Mouse (Mus musculus) forebrain, embryonic 13.5 days (tissue): Measurements from ENCODE around the gene Mapkap1. TPM values are rescaled to one million over a fixed set of nuclear protein-coding genes. Genes with fewer than 3 reads are reported as not detected.
A peak's percentile ranks its signal among the peaks of the same experiment; 100 is the strongest.

ENCODE experiments used
- ATAC-seq: fragments of 200-750 bp; cut with Nextera tagmentation; 2 replicates; pipeline ENCODE4 v1.8.0; 2017
- H3K27ac ChIP-seq: fragments of 300-500 bp; sonication (generic); 2 replicates; pipeline ENCODE4 v1.5.1; 2015; ENCODE audit warnings: inconsistent platforms, mild to moderate bottlenecking, moderate library complexity
- H3K27me3 ChIP-seq: fragments of 300-500 bp; sonication (generic); 2 replicates; pipeline ENCODE4 v1.6.1; 2015; ENCODE audit warnings: mild to moderate bottlenecking, inconsistent platforms
- H3K36me3 ChIP-seq: fragments of 300-500 bp; sonication (generic); 2 replicates; pipeline ENCODE4 v1.6.1; 2015; ENCODE audit warnings: mild to moderate bottlenecking, inconsistent platforms; ENCODE audit not compliant: poor library complexity, severe bottlenecking
- H3K4me1 ChIP-seq: fragments of 300-500 bp; sonication (generic); 2 replicates; pipeline ENCODE4 v1.6.1; 2015; ENCODE audit warnings: inconsistent platforms
- H3K4me2 ChIP-seq: fragments of 300-500 bp; sonication (generic); 2 replicates; pipeline ENCODE4 v1.6.1; 2015; ENCODE audit warnings: inconsistent platforms, mild to moderate bottlenecking, moderate library complexity
- H3K4me3 ChIP-seq: fragments of 300-500 bp; sonication (generic); 2 replicates; pipeline ENCODE4 v1.5.1; 2015; ENCODE audit warnings: mild to moderate bottlenecking, inconsistent platforms
- H3K9ac ChIP-seq: fragments of 300-500 bp; sonication (generic); 2 replicates; pipeline ENCODE4 v1.6.1; 2015; ENCODE audit warnings: mild to moderate bottlenecking, inconsistent platforms
- H3K9me3 ChIP-seq: fragments of 300-500 bp; sonication (generic); replicated peaks from 2 replicates; pipeline ENCODE4 v1.6.1; 2016; ENCODE audit warnings: inconsistent platforms
- WGBS: fragments of 180-500 bp; shearing (Covaris S2); methylation state at CpG from one replicate; pipeline ENCODE4 v1.1.7; 2015; 5-methylcytosine and 5-hydroxymethylcytosine counted together
- polyA plus RNA-seq: library from polyadenylated mRNA; unstranded; fragments of >200 nt; fragmentation: Nextera tagmentation; extraction: Ambion mirVana; gene quantifications from 2 replicates; pipeline ENCODE4 v1.2.1, GENCODE M21; 2015

Gene Mapkap1
- polyA plus RNA-seq, 1 experiment from 2014 or later, result 97.8 TPM

DNA sequence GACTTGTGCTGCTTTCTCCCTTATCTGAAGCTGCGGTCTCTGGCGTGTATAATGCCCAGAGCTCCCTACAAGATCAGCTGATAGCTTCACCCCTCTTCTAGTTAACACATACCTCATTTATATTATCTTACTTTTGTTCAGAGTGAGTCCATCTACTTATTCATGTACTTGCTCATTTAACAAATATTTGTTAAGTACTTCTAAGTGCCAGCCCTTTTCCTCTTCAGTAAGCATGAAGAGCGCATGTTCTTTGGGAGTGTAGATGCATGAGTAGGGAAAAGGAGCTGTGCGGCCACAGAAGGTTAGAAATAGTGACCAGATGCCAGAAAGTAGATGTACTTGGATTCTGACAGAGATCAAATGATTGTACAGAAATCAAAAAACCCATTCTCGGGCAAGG, 108.7 kb downstream of the Mapkap1 start:
- no peaks in the 10 kb centered on the region for H3K27me3 ChIP-seq
- no peaks in the 10 kb centered on the region for H3K9me3 ChIP-seq
- no peaks in the 10 kb centered on the region for H3K4me1 ChIP-seq
- no peaks in the 10 kb centered on the region for H3K36me3 ChIP-seq
- H3K4me2 ChIP-seq, result no peak overlapping the region
- WGBS, result 96% methylated on average over 5 of the region's 5 CpGs
- no peak for ATAC-seq
- H3K4me3 ChIP-seq, result no peak overlapping the region
- no peak overlapping the region for H3K9ac ChIP-seq
- H3K27ac ChIP-seq, result no peak overlapping the region

DNA sequence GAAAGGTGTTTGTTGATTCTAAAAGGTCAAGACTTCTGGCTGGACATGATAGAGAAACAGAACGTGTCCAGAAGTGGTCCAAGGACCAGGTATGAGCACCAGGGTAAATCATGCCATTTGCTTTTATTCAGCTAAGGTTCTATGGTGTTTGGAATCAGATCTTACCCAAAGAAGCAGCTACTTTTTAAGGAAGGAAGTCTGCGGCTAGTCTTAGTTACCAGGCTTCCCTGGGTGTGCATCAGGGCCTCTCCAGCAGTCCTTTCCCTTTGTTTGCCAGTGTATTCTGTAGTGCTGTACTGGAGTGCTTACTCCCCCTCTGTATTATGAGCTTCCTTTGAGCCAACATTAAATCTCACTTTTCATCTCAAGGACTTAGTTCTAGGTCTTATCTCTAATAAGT, 111.5 kb downstream of the Mapkap1 start:
- no peak overlapping the region for H3K27ac ChIP-seq
- H3K36me3 ChIP-seq, result no peaks in the 10 kb centered on the region
- no peak for ATAC-seq
- H3K4me3 ChIP-seq, result no peak overlapping the region
- WGBS, result 82% methylated on average over 2 of the region's 2 CpGs
- no peak overlapping the region for H3K4me2 ChIP-seq
- no peaks in the 10 kb centered on the region for H3K4me1 ChIP-seq
- no peaks in the 10 kb centered on the region for H3K9me3 ChIP-seq
- no peak overlapping the region for H3K9ac ChIP-seq
- H3K27me3 ChIP-seq, result no peaks in the 10 kb centered on the region

DNA sequence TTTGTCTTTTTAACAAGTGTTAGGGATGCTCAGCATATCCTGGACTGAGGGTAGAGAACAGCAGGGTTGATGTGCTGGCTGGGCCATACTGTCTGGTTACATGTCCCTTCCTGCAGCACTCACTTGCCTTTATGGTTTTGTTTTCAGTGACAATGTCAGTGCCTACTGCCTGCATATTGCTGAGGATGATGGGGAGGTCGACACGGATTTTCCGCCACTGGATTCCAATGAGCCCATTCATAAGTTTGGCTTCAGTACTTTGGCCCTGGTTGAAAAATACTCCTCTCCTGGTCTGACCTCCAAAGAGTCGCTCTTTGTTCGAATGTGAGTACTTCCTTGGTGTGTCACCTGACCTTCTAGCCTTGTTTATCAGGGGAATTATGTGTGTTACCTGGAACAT, 112.0 kb downstream of the Mapkap1 start:
- no peaks in the 10 kb centered on the region for H3K4me1 ChIP-seq
- no peak overlapping the region for H3K4me2 ChIP-seq
- ATAC-seq, result no peak
- H3K36me3 ChIP-seq, result no peaks in the 10 kb centered on the region
- no peaks in the 10 kb centered on the region for H3K9me3 ChIP-seq
- 81% methylated on average over 5 of the region's 5 CpGs for WGBS
- no peak overlapping the region for H3K27ac ChIP-seq
- no peak overlapping the region for H3K9ac ChIP-seq
- no peak overlapping the region for H3K4me3 ChIP-seq
- H3K27me3 ChIP-seq, result no peaks in the 10 kb centered on the region

DNA sequence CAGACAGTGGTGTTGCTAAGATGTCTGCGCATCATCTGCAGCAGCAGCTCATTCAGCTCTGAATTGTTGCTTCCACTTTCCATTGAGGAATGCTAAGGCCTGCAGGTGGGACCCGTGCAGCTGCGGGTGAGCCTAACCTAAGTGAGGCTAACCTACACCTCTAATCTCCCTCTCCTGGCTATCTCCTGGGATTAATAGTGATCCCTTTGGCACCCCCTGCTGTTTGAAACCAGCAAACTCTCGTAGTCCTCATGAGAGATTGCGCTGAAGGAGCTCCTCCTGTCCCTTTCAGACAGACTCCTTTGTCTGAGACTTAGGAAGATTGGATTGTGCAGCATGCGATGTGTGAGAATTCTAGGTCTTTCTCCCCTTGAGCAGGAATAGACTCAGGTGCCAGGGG, 113.0 kb downstream of the Mapkap1 start:
- no peak overlapping the region for H3K4me2 ChIP-seq
- no peaks in the 10 kb centered on the region for H3K36me3 ChIP-seq
- no peaks in the 10 kb centered on the region for H3K9me3 ChIP-seq
- no peaks in the 10 kb centered on the region for H3K27me3 ChIP-seq
- no peaks in the 10 kb centered on the region for H3K4me1 ChIP-seq
- no peak overlapping the region for H3K9ac ChIP-seq
- 24% methylated on average over 6 of the region's 6 CpGs for WGBS
- ATAC-seq, result peak; percentile 53; the same call in 1 of the 2 replicates
- no peak overlapping the region for H3K27ac ChIP-seq
- no peak overlapping the region for H3K4me3 ChIP-seq

DNA sequence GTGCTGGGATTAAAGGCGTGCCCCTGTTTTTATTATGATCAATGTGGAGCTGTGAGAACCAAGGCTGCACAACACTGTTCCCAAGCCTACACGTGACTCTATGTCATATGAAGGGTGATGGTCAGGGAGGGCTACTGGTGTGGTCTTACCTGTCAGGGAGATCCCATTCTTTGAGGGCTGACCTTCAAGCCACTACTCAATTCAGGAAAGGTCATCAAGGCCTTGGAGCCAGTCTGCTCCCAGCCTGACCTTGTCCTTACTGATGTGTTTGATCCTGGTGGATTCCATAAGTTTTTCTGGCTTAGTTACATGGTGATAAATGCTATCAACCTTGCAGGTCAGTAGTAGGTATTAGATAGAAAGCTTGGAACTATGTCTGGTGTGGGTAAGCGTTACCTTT, 114.8 kb downstream of the Mapkap1 start:
- ATAC-seq, result no peak
- H3K27ac ChIP-seq, result no peak overlapping the region
- no peaks in the 10 kb centered on the region for H3K36me3 ChIP-seq
- no peaks in the 10 kb centered on the region for H3K9me3 ChIP-seq
- no peak overlapping the region for H3K9ac ChIP-seq
- H3K4me2 ChIP-seq, result no peak overlapping the region
- peaks cover 5% of the 10 kb centered on the region for H3K4me1 ChIP-seq
- WGBS, result 93% methylated on average over 3 of the region's 3 CpGs
- H3K27me3 ChIP-seq, result no peaks in the 10 kb centered on the region
- no peak overlapping the region for H3K4me3 ChIP-seq

DNA sequence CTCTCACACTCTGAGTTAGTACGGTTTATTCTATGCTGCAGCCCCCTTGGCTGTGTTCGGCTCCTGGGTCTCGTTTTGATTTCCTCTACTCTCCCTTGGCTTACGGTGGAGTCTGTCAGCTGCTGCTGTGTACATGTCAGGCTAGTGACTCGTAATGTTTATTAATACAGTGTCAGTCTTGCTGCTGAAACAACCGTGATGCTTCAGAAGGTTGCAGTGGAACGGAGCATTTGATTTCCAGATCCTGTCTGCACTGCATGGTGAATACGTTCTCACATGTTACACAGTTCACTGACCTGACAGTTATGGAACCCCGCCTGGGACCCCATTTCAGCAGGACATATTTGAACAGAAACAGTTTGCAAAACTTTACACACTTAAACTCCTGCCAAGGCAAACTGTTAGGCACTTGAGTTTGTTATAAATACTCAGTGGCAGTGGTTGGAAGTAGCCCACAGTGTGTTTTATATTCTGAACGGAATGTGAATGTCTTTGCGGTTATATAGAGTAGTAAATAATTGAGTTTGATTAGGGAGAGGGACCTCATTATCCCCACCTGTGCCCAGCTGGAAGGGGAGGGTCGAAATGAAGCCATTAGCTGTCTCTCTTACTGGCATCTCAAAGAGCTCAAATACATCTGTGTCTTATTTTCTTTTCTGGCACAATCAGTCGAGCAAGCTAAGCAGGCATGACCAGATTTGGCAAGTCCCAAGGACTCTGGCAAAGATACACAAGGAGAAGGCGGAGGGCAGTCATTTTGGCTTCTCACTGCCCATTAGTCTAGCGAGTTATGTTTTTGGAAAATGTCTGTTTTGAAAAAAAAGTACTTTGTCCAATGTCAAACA, 120.2 kb downstream of the Mapkap1 start:
- H3K9me3 ChIP-seq, result no peaks in the 10 kb centered on the region
- no peak overlapping the region for H3K9ac ChIP-seq
- H3K4me3 ChIP-seq, result no peak overlapping the region
- no peaks in the 10 kb centered on the region for H3K36me3 ChIP-seq
- 0 out of 2 replicates have a peak, but pooled peaks cover 3% of the 10 kb centered on the region for H3K27me3 ChIP-seq
- H3K27ac ChIP-seq, result no peak overlapping the region
- H3K4me1 ChIP-seq, result peaks cover 40% of the 10 kb centered on the region
- no peak overlapping the region for H3K4me2 ChIP-seq
- WGBS, result 46% methylated on average over 15 of the region's 15 CpGs
- peak; percentile 41; the same call in 1 of the 2 replicates for ATAC-seq

DNA sequence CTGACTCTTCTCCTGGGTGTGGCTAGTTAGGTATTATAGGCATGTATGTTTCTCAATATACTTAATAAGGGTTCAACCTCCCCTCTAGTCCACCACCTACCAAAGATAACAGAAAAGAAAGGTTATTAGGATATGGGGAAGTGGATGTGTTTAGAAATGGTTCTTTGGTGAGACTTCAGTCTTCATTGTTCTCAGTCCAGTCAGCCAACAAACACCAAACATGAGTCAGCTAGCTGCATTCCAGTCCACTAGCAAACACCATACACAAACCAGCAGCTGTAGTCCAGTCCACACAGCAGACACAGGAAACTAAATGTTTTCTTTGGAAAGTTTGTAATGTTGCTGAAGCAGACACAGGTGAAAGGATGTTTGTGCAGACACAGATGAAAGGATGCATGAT, 121.9 kb downstream of the Mapkap1 start:
- ATAC-seq, result no peak
- Histone ChIP-seq H3K27ac (no peak overlapping the region), H3K4me3 (no peak overlapping the region), H3K27me3 (0 out of 2 replicates have a peak, but pooled peaks cover 3% of the 10 kb centered on the region), H3K9me3 (no peaks in the 10 kb centered on the region), H3K4me1 (peaks cover 55% of the 10 kb centered on the region), H3K36me3 (no peaks in the 10 kb centered on the region), H3K4me2 (no peak overlapping the region), H3K9ac (no peak overlapping the region)

DNA sequence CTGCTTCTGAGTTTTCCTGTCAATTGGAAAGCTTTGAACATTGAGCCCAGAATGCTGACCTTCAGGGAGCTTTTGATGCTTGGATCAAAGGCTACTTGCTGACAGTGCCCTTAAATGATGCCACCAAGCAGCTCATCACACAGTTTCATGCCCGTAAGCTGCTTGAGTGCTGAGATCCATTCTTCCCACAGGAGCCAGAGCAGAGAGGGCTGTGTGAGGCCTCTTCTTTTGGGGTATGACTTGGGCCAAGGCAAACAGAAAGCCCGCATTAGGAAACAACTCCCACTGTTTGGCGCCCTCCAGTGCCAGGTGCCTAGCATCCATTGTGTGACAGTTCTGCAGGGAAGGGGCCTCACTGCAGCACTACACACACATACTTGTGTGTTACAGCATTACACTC, 123.5 kb downstream of the Mapkap1 start:
- no peak overlapping the region for H3K9ac ChIP-seq
- H3K9me3 ChIP-seq, result no peaks in the 10 kb centered on the region
- H3K4me2 ChIP-seq, result no peak overlapping the region
- peaks cover 65% of the 10 kb centered on the region for H3K4me1 ChIP-seq
- no peaks in the 10 kb centered on the region for H3K36me3 ChIP-seq
- 20% methylated on average over 3 of the region's 3 CpGs for WGBS
- H3K4me3 ChIP-seq, result no peak overlapping the region
- H3K27me3 ChIP-seq, result 0 out of 2 replicates have a peak, but pooled peaks cover 3% of the 10 kb centered on the region
- 0 out of 2 replicates have a peak, but pooled peaks have one; percentile 28 for ATAC-seq
- H3K27ac ChIP-seq, result no peak overlapping the region

DNA sequence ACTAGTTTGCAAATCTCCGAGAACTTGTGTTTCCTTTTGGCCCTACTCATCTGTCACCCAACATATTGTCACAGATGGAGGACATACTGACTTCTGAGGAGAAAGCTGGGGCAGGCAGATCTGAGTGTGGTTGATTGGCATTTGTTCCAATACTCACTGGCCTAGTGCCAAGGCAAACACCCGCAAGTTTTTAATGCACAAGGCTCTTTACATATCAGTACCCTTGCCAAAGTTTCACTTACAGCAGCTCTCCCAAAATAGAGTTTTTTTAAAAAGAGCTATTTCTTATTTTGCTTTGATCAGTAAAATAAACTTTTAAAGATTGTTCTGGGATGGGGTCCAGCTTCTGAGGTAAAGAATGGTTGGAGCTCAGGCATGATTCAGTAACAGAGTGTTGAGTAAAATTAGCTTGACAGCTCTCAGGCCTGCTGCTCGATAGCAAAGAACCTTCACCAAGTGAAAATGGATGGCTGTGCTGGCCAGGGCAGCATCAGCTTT, 125.3 kb downstream of the Mapkap1 start:
- H3K27ac ChIP-seq, result 0 out of 2 replicates have a peak overlapping the region, but pooled peaks have one; percentile 4
- 39% methylated on average over 3 of the region's 3 CpGs for WGBS
- H3K4me1 ChIP-seq, result peaks cover 60% of the 10 kb centered on the region
- no peaks in the 10 kb centered on the region for H3K36me3 ChIP-seq
- no peak overlapping the region for H3K4me2 ChIP-seq
- no peaks in the 10 kb centered on the region for H3K9me3 ChIP-seq
- peak; percentile 83 for ATAC-seq
- H3K9ac ChIP-seq, result no peak overlapping the region
- H3K4me3 ChIP-seq, result no peak overlapping the region
- 0 out of 2 replicates have a peak, but pooled peaks cover 3% of the 10 kb centered on the region for H3K27me3 ChIP-seq

DNA sequence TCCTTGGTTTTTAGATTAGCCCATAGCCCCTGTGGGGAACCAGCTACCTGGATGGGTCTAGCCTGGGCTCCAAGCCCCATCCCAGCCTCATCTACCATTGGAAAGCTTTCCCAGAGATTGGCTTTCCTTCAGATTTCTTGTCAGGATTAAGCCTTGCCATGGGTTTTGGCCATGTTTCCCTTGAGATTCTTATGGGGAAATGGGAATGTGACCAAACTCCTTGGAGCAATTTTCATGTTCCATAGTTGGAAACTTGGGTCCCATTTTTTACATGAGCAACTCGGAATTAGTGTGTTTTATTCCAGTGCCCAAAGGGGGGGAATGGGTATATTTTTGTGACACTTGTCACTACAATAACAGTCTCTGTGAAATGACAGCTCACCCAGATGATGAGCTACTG, 125.8 kb downstream of the Mapkap1 start:
- no peak for ATAC-seq
- Histone ChIP-seq H3K9me3 (no peaks in the 10 kb centered on the region), H3K9ac (no peak overlapping the region), H3K4me1 (peaks cover 55% of the 10 kb centered on the region), H3K4me3 (no peak overlapping the region), H3K27ac (0 out of 2 replicates have a peak overlapping the region, but pooled peaks have one; percentile 4), H3K4me2 (no peak overlapping the region), H3K36me3 (no peaks in the 10 kb centered on the region), H3K27me3 (0 out of 2 replicates have a peak, but pooled peaks cover 3% of the 10 kb centered on the region)
- WGBS, result 81% methylated on average over 1 of the region's 1 CpGs

DNA sequence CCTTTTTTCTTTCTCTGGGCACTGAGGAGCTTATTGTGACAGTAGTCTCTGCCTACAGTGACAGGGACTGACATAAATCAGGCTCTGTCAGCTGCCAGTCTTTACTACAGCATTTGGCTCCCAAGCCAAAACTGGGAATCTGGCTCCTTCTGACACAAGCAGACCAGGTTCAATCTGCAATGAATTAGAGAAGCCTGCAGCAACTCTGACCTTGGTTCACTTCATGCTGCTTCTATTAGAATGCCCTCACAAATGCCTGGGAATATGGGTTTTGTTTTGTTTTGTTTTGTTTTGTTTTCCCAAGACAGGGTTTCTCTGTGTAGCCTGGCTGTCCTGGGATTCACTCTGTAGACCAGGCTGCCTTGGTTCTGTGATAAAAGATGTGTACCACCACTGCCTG, 126.7 kb downstream of the Mapkap1 start:
- Histone ChIP-seq H3K4me2 (no peak overlapping the region), H3K27me3 (0 out of 2 replicates have a peak, but pooled peaks cover 3% of the 10 kb centered on the region), H3K4me1 (peaks cover 52% of the 10 kb centered on the region), H3K27ac (no peak overlapping the region), H3K4me3 (no peak overlapping the region), H3K9ac (no peak overlapping the region), H3K9me3 (no peaks in the 10 kb centered on the region), H3K36me3 (no peaks in the 10 kb centered on the region)
- ATAC-seq, result no peak

DNA sequence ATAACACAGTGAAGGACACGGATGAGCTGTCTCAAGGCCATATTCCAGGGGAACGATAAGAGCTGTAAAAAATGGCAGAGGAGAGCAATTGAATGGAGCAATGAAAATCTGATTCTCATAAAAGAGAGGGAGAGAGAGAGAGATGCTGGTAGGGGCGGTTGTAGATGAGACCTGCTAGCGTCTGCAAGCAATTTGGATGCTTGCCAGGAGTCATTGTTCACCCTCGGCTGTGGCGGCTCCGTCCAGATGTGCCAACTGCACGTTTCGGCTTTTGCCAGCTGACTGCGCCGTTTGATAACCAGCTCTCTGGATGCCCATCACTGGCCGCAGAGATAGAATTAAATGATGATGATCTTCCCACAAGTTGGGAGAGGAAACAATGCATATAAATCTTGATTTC, 128.4 kb downstream of the Mapkap1 start:
- Histone ChIP-seq H3K4me1 (peaks cover 46% of the 10 kb centered on the region), H3K27me3 (no peaks in the 10 kb centered on the region), H3K36me3 (no peaks in the 10 kb centered on the region), H3K4me2 (peak overlapping the region; percentile 22; the same call in 1 of the 2 replicates), H3K9me3 (no peaks in the 10 kb centered on the region), H3K9ac (no peak overlapping the region), H3K4me3 (no peak overlapping the region), H3K27ac (no peak overlapping the region)
- no peak for ATAC-seq
- 21% methylated on average over 12 of the region's 12 CpGs for WGBS
